Mouse (Mus musculus) skeletal muscle tissue, postnatal 0 days (tissue): Measurements from ENCODE around the gene Etv6. TPM values are rescaled to one million over a fixed set of nuclear protein-coding genes. Genes with fewer than 3 reads are reported as not detected.

Experiments used
- polyA plus RNA-seq: library from polyadenylated mRNA; unstranded; fragments of >200 nt; fragmentation: Nextera tagmentation; extraction: Ambion mirVana; gene quantifications from 2 replicates; pipeline ENCODE4 v1.2.1, GENCODE M21; 2015

The Etv6 gene
- 4.6 and 5.7 TPM in 2 replicates for polyA plus RNA-seq

DNA sequence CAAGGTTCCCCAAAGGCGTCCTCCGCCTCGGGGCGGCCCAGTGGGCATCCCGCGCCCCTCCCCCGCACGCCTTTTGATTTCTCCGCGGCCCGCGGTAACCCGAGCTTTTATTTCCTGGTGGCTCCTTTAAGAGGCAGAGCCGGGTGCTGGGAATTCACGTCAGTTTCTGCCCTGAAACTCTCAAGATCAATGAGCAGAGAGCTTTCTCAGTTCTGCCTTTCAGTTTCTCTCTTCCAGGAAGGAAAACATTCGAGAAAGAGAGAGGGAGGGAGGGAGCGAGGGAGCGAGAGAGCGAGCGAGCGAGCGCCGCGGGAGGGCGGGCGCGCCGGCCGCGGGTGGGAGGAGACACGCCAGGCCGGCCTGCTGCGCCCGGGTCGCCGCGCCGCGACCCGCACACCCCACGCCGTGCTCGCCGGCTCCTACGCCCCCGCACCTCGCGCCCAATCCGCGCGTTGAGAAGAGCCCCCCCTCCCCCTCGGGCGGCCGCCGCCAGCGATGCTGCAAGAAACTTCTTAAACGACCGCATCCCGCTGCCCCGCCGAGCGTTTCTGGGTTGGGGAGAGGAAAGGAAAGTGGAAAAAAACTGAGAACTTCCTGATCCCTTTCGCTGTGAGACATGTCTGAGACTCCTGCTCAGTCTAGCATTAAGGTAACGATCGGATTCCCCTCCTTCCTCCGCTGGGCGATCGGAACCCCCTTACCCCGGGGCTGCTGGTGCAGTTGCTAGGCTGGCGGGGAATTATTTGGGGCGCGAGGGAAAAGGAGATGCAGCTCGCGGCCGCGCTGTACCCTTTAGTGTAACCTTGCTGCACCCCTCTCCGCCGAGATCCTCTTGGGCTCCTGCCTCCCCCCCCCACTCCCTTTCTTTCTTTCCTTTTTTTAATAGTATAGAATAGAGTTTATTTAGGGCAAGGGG, at the start of gene Etv6:
Gene Etv6 (plus strand): TSS at position 211 of the 916 bp plus-strand sequence.

Other genes starting within 250 kb of the Etv6 start
- not detected in 2 replicates for gene Kap, start 181.9 kb upstream of the Etv6 start, polyA plus RNA-seq